19 mouse cellular contexts compared by ENCODE assay signal in the genomic region with DNA sequence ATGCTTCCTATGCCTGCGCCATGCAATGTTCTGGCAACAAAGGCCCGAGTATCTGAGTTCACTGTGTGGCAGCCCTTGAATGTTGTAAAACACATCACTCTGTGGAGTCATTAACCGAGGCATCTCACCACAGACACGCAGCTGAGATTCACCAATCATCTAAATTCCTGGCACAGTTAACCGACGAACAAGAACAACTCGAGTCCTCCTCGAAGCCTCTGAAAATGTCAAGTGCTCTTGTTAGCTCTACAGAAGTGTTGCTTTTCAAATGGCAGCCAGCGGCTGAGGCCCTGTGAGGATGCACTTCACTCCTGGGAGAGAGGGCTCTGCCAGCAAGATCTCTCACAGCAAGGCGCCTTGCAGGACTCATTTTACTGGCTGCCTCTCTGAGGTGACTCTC.
DNase-seq lines count a peak whose midpoint lies in the region; ATAC-seq and TF ChIP-seq lines count a peak whose summit lies in the region.
"Had no signal": no experiment of that assay in that cellular context is flagged by ENCODE, and none has a peak within 500 bp of the region (broad histone marks: within the 10 kb centered on the region; RNA-seq: fewer than 3 reads in every experiment).

No protein-coding gene starts in this region.

- 0 out of 2 replicates have a peak, but pooled peaks cover 8% of the 10 kb centered on the region for H3K27me3 ChIP-seq in heart, embryonic 10.5 days (ENCODE audit: insufficient read depth, poor library complexity, severe bottlenecking)
- H3K27me3 ChIP-seq in forebrain, postnatal 0 days (ENCODE audit: insufficient read depth, low read length) = no peaks in the 10 kb centered on the region
- no peaks in the 10 kb centered on the region for H3K27me3 ChIP-seq in kidney, embryonic 14.5 days (ENCODE audit: control insufficient read depth, insufficient read depth, low read length)
- 0 out of 2 replicates have a peak, but pooled peaks cover 3% of the 10 kb centered on the region for H3K27me3 ChIP-seq in limb, embryonic 10.5 days (ENCODE audit: low read depth, poor library complexity, severe bottlenecking)
- H3K27me3 ChIP-seq: neural tube, embryonic 12.5 days; stomach, embryonic 15.5 days had no signal

- H3K9me3 ChIP-seq in heart, embryonic 10.5 days = no peaks in the 10 kb centered on the region
- no peaks in the 10 kb centered on the region for H3K9me3 ChIP-seq in forebrain, postnatal 0 days (ENCODE audit: low read length)
- no peaks in the 10 kb centered on the region for H3K9me3 ChIP-seq in kidney, embryonic 14.5 days (ENCODE audit: control insufficient read depth, low read length)
- H3K9me3 ChIP-seq in limb, embryonic 10.5 days (replicated peaks) = no peaks in the 10 kb centered on the region
- H3K9me3 ChIP-seq: neural tube, embryonic 12.5 days; stomach, embryonic 15.5 days had no signal

- no peak overlapping the region for H3K9ac ChIP-seq in forebrain, postnatal 0 days
- no peak overlapping the region for H3K9ac ChIP-seq in kidney, embryonic 14.5 days (ENCODE audit: low read depth, low read length)
- H3K9ac ChIP-seq: neural tube, embryonic 12.5 days; stomach, embryonic 15.5 days had no signal

- H3K4me3 ChIP-seq in heart, embryonic 10.5 days = no peak overlapping the region
- H3K4me3 ChIP-seq in forebrain, postnatal 0 days (ENCODE audit: low read depth, low read length) = no peak overlapping the region
- no peak overlapping the region for H3K4me3 ChIP-seq in kidney, embryonic 14.5 days (ENCODE audit: low read length)
- no peak overlapping the region for H3K4me3 ChIP-seq in limb, embryonic 10.5 days
- H3K4me3 ChIP-seq: erythroblast, embryonic 14.5 days; neural tube, embryonic 12.5 days; stomach, embryonic 15.5 days had no signal

- peak; percentile 85 for ATAC-seq in forebrain, postnatal 0 days
- no peak for ATAC-seq in kidney, embryonic 14.5 days (ENCODE audit: low FRiP score, low TSS enrichment)

- H3K27ac ChIP-seq in heart, embryonic 10.5 days = peak overlapping the region; percentile 31; the same call in 1 of the 2 replicates
- H3K27ac ChIP-seq in forebrain, postnatal 0 days (ENCODE audit: low read depth, low read length) = no peak overlapping the region
- H3K27ac ChIP-seq in kidney, embryonic 14.5 days (ENCODE audit: low read depth, low read length) = no peak overlapping the region
- H3K27ac ChIP-seq in limb, embryonic 10.5 days = no peak overlapping the region
- H3K27ac ChIP-seq: neural tube, embryonic 12.5 days; stomach, embryonic 15.5 days had no signal

- no peak overlapping the region for H3K4me2 ChIP-seq in forebrain, postnatal 0 days (ENCODE audit: low read depth)
- no peak overlapping the region for H3K4me2 ChIP-seq in kidney, embryonic 14.5 days (replicated peaks; ENCODE audit: low read depth, low read length)
- H3K4me2 ChIP-seq: liver, embryonic 11.5 days; neural tube, embryonic 12.5 days; stomach, embryonic 15.5 days had no signal

- no peaks in the 10 kb centered on the region for H3K36me3 ChIP-seq in heart, embryonic 10.5 days
- H3K36me3 ChIP-seq in forebrain, postnatal 0 days (ENCODE audit: insufficient read depth) = no peaks in the 10 kb centered on the region
- no peaks in the 10 kb centered on the region for H3K36me3 ChIP-seq in kidney, embryonic 14.5 days (ENCODE audit: control insufficient read depth, insufficient read depth, low read length)
- no peaks in the 10 kb centered on the region for H3K36me3 ChIP-seq in limb, embryonic 10.5 days
- H3K36me3 ChIP-seq: neural tube, embryonic 12.5 days; stomach, embryonic 15.5 days had no signal

- peaks cover 26% of the 10 kb centered on the region for H3K4me1 ChIP-seq in heart, embryonic 10.5 days
- H3K4me1 ChIP-seq in forebrain, postnatal 0 days (ENCODE audit: insufficient read depth) = 0 out of 2 replicates have a peak, but pooled peaks cover 5% of the 10 kb centered on the region
- peaks cover 10% of the 10 kb centered on the region; the same call in 1 of the 2 replicates for H3K4me1 ChIP-seq in kidney, embryonic 14.5 days (ENCODE audit: control insufficient read depth, insufficient read depth, low read length)
- peaks cover 7% of the 10 kb centered on the region for H3K4me1 ChIP-seq in limb, embryonic 10.5 days
- H3K4me1 ChIP-seq: neural tube, embryonic 12.5 days; stomach, embryonic 15.5 days had no signal

- DNase-seq in heart, embryonic 10.5 days (ENCODE audit: low spot score) = peak; percentile 66
- DNase-seq in heart, postnatal 4 days = no peak
- peak; percentile 47 for DNase-seq in brain, adult 2 months (ENCODE audit: low read depth, low spot score)
- DNase-seq in forebrain, postnatal 0 days = peak; percentile 49
- peak; percentile 51 for DNase-seq in lung, postnatal 14 days
- DNase-seq in limb, embryonic 10.5 days (ENCODE audit: low spot score) = no peak
- DNase-seq in kidney, adult 8-10 months = no peak
- DNase-seq: adrenal gland, postnatal 25 days; cerebellum, adult 8-10 months; embryo, embryonic 11 days; kidney, adult 9 months; layer of hippocampus, postnatal 36 days; left cerebral cortex, postnatal 4 days; right cerebral cortex, postnatal 14 days had no signal

- TF ChIP-seq CTCF in forebrain, postnatal 0 days (IDR thresholded peaks at IDR 0.05; ENCODE audit: low read depth) = no peak

- WGBS in heart, embryonic 10.5 days = 54% methylated on average over 10 of the region's 10 CpGs
- 36% methylated on average over 10 of the region's 10 CpGs for WGBS in forebrain, postnatal 0 days
- WGBS in kidney, embryonic 14.5 days = 68% methylated on average over 10 of the region's 10 CpGs
- 77% methylated on average over 10 of the region's 10 CpGs for WGBS in limb, embryonic 10.5 days

Comparison
In these comparisons a context has a peak if more than half of its experiments do, and no peak if none do; other contexts are left out.
1. DNase-seq: peak in heart, embryonic 10.5 days (single experiment), brain, adult 2 months (single experiment), forebrain, postnatal 0 days (single experiment) and lung, postnatal 14 days (single experiment); none in heart, postnatal 4 days (single experiment), limb, embryonic 10.5 days (single experiment) and kidney, adult 8-10 months (0 of 2).